Mouse (Mus musculus) CH12.LX (cell line): ENCODE results near the gene B230104I21Rik.

Experiments used
- CTCF ChIP-seq, 2 experiments: IDR thresholded peaks in 1 of 2; conservative IDR thresholded peaks in 1 of 2; 2 replicates each; pipeline ENCODE4 v1.5.1; 2011 to 2012; ENCODE audit warnings: low read depth in 2 of 2, low read length in 2 of 2, improper control_type of control experiment in 1 of 2, inconsistent platforms in 1 of 2, mild to moderate bottlenecking in 1 of 2, moderate library complexity in 1 of 2
- POLR2A ChIP-seq: IDR thresholded peaks from 2 replicates; pipeline ENCODE4 v1.6.1; 2011; ENCODE audit warnings: low read depth, mild to moderate bottlenecking, improper control_type of control experiment, low read length
- RCOR1 ChIP-seq: conservative IDR thresholded peaks from 2 replicates; pipeline ENCODE4 v1.6.1; 2012; ENCODE audit warnings: low read depth, mild to moderate bottlenecking, inconsistent platforms, low read length, improper control_type of control experiment
- TCF12 ChIP-seq: IDR thresholded peaks from 2 replicates; pipeline ENCODE4 v1.6.1; 2014; ENCODE audit warnings: low read depth, mild to moderate bottlenecking, inconsistent platforms, low read length, improper control_type of control experiment

- TF ChIP-seq CTCF (conservative IDR thresholded peaks at IDR 0.05 in 1 of 2, IDR thresholded peaks at IDR 0.05 in 1 of 2; ENCODE audit: low read depth in 2 of 2, low read length in 2 of 2) (no peak), POLR2A (no peak), RCOR1 (no peak), TCF12 (no peak)
Measured at GRCm38 (mm10) chr4:154328431-154328830, 7.5 kb upstream of the B230104I21Rik start.
